Comparison of ENCODE assay signal across 10 mouse cellular contexts in genomic region chr1:89092442-89092991, GRCm38 (mm10). TPM values are rescaled to one million over a fixed set of nuclear protein-coding genes. Genes with fewer than 3 reads are reported as not detected.
DNase-seq lines count a peak whose midpoint lies in the region; ATAC-seq and TF ChIP-seq lines count a peak whose summit lies in the region.
"Had no signal": no experiment of that assay in that cellular context is flagged by ENCODE, and none has a peak within 500 bp of the region (broad histone marks: within the 10 kb centered on the region; RNA-seq: fewer than 3 reads in every experiment).

No protein-coding gene starts in this region.

- 2% methylated on average over 19 of the region's 19 CpGs for WGBS in hindbrain, embryonic 15.5 days
- WGBS in midbrain, embryonic 13.5 days = 5% methylated on average over 19 of the region's 19 CpGs

- H3K9ac ChIP-seq in hindbrain, embryonic 15.5 days = peak overlapping the region; percentile 18; the same call in 1 of the 2 replicates
- no peak overlapping the region for H3K9ac ChIP-seq in midbrain, embryonic 13.5 days (replicated peaks)
- H3K9ac ChIP-seq: liver, embryonic 13.5 days had no signal

- DNase-seq in urinary bladder, postnatal 14 days (ENCODE audit: low spot score) = peak; percentile 63
- DNase-seq in urinary bladder, postnatal 25 days (ENCODE audit: low spot score) = no peak
- DNase-seq in gastrocnemius, adult 8-10 months (ENCODE audit: low spot score in 2 of 2) = peak; percentile 26 to 51
- peak; percentile 65 to 77 for DNase-seq in left cerebral cortex, adult 2 months (ENCODE audit: extremely low spot score in 1 of 2, low spot score in 2 of 2)
- DNase-seq in testis, postnatal 14 days (ENCODE audit: low spot score) = peak; percentile 36
- DNase-seq: liver, embryonic 13.5 days had no signal

- peak overlapping the region; percentile 57 for H3K27ac ChIP-seq in hindbrain, embryonic 15.5 days (replicated peaks)
- H3K27ac ChIP-seq in left cerebral cortex, adult 2 months = peak overlapping the region; percentile 70
- 0 out of 2 replicates have a peak overlapping the region, but pooled peaks have one; percentile 39 for H3K27ac ChIP-seq in midbrain, embryonic 13.5 days
- H3K27ac ChIP-seq: liver, embryonic 13.5 days had no signal

- intact Hi-C loops in left cerebral cortex, adult 2 months (cut with DNase I) = no loop called here

- no peaks in the 10 kb centered on the region for H3K27me3 ChIP-seq in hindbrain, embryonic 15.5 days
- peaks cover 12% of the 10 kb centered on the region for H3K27me3 ChIP-seq in midbrain, embryonic 13.5 days
- H3K27me3 ChIP-seq: Patski had no signal

- no peak for TF ChIP-seq CTCF in left cerebral cortex, adult 2 months (IDR thresholded peaks at IDR 0.05)

- 0 out of 2 replicates have a peak, but pooled peaks have one; percentile 13 for ATAC-seq in hindbrain, embryonic 15.5 days (ENCODE audit: low FRiP score, low read depth)
- ATAC-seq in midbrain, embryonic 13.5 days = peak; percentile 32; the same call in 1 of the 2 replicates
- no peak for ATAC-seq in granulocyte monocyte progenitor cell, adult 5-6 weeks (replicated peaks; ENCODE audit: poor library complexity, severe bottlenecking)
- ATAC-seq: Patski had no signal

- no peaks in the 10 kb centered on the region for H3K36me3 ChIP-seq in hindbrain, embryonic 15.5 days
- no peaks in the 10 kb centered on the region for H3K36me3 ChIP-seq in midbrain, embryonic 13.5 days
- H3K36me3 ChIP-seq: liver, embryonic 13.5 days had no signal

- H3K4me2 ChIP-seq in hindbrain, embryonic 15.5 days = peak overlapping the region; percentile 35
- peak overlapping the region; percentile 39 for H3K4me2 ChIP-seq in midbrain, embryonic 13.5 days (replicated peaks)
- H3K4me2 ChIP-seq: liver, embryonic 13.5 days had no signal

- H3K4me3 ChIP-seq in hindbrain, embryonic 15.5 days = 0 out of 2 replicates have a peak overlapping the region, but pooled peaks have one; percentile 8
- no peak overlapping the region for H3K4me3 ChIP-seq in left cerebral cortex, adult 2 months
- H3K4me3 ChIP-seq in midbrain, embryonic 13.5 days (replicated peaks) = no peak overlapping the region
- H3K4me3 ChIP-seq: liver, embryonic 13.5 days had no signal

- H3K9me3 ChIP-seq in hindbrain, embryonic 15.5 days = no peaks in the 10 kb centered on the region
- no peaks in the 10 kb centered on the region for H3K9me3 ChIP-seq in midbrain, embryonic 13.5 days
- H3K9me3 ChIP-seq: liver, embryonic 13.5 days had no signal

- peaks cover 69% of the 10 kb centered on the region for H3K4me1 ChIP-seq in hindbrain, embryonic 15.5 days (replicated peaks)
- H3K4me1 ChIP-seq in midbrain, embryonic 13.5 days (replicated peaks) = peaks cover 56% of the 10 kb centered on the region

RNA-seq across cellular contexts. Expression of gene Sh3bp4, which starts 22.3 kb away (rescaled TPM):
- 1 to 10 TPM; 1.5 to 2.2 (median 2.1) TPM for total RNA-seq in gastrocnemius, adult 8-10 months (2022)
- 13.8 and 16.2 TPM in 2 replicates for polyA plus RNA-seq in hindbrain, embryonic 15.5 days (2015; fragmentation: Nextera tagmentation; extraction: Ambion mirVana)
- 10 to 100 TPM; 15.6 to 19.5 TPM for total RNA-seq in left cerebral cortex, adult 2 months (2021)
- 12.1 and 13.2 TPM in 2 replicates for polyA plus RNA-seq in midbrain, embryonic 13.5 days (2015; fragmentation: Nextera tagmentation; extraction: Ambion mirVana)
- 0.41 and 0.88 TPM in 2 replicates for total RNA-seq in granulocyte monocyte progenitor cell, adult 5-6 weeks (2014; fragmentation: Nextera tagmentation)
- not detected in 2 replicates for total RNA-seq in granulocyte monocyte progenitor cell, adult 5-6 weeks (2017)

Comparison
In these comparisons a context has a peak if more than half of its experiments do, and no peak if none do; other contexts are left out.
1. RNA of gene Sh3bp4, which starts 22.3 kb away (total RNA-seq): 15.6 to 19.5 TPM in left cerebral cortex, adult 2 months; 1.5 to 2.2 TPM in gastrocnemius, adult 8-10 months and 0.41 to 0.88 TPM in granulocyte monocyte progenitor cell, adult 5-6 weeks; every median in the first group is over 4 times any median in the second.
2. Peak in every context shown above with its lines, with median percentiles within 50 percentile points of each other: H3K27ac ChIP-seq.